Mouse (Mus musculus) activated CD4-positive, CD25-positive, alpha-beta regulatory T cell, adult 4 months (primary cell): Measurements from ENCODE around the gene Foxe3. TPM values are rescaled to one million over a fixed set of nuclear protein-coding genes. Genes with fewer than 3 reads are reported as not detected.

Experiments
- polyA plus RNA-seq, 2 experiments: library from polyadenylated mRNA; unstranded; fragments of 100-300 nt; shearing (Covaris generic); gene quantifications; one replicate each; pipeline ENCODE4 v1.2.1; 2017

Foxe3 gene
- polyA plus RNA-seq, 2 experiments from 2014 or later = not detected

Other genes with a start within 250 kb of the Foxe3 start
- gene Gm12830, start 104.3 kb downstream of the Foxe3 start, polyA plus RNA-seq = not detected
- under 1 TPM in 1 of 2 experiments, not detected in 1; 0.17 TPM for gene Foxd2, start 17.1 kb downstream of the Foxe3 start, polyA plus RNA-seq
- gene Cmpk1, start 61.2 kb upstream of the Foxe3 start, polyA plus RNA-seq = 10 to 100 TPM; 81.9 to 83.6 TPM
- gene Stil, start 74.1 kb upstream of the Foxe3 start, polyA plus RNA-seq = 1 to 10 TPM; 6.0 to 6.7 TPM
- gene Tal1, start 130.4 kb upstream of the Foxe3 start, polyA plus RNA-seq = not detected
- 10 to 100 TPM; 31.4 to 40.8 TPM for gene Pdzk1ip1, start 162.7 kb upstream of the Foxe3 start, polyA plus RNA-seq
- gene Cyp4x1, start 208.3 kb upstream of the Foxe3 start, polyA plus RNA-seq = not detected